Mouse (Mus musculus): ENCODE data around the gene Ppp1r13l. TPM values are rescaled to one million over a fixed set of nuclear protein-coding genes. Genes with fewer than 3 reads are reported as not detected.

The Ppp1r13l gene
- polyA plus RNA-seq, 1 experiment from 2014 or later = 3.0 TPM

GRCm38 (mm10) chr7:19341250-19341649, 18.3 kb upstream of the Ppp1r13l start:
- H3K4me2 ChIP-seq (ENCODE audit: low read length) = peak overlapping the region; percentile 86; the same call in 1 of the 2 replicates
- DNase-seq (ENCODE audit: low spot score) (no peak), ATAC-seq (replicated peaks; ENCODE audit: low FRiP score, low read depth) (no peak)
- H3K4me1 ChIP-seq (replicated peaks; ENCODE audit: insufficient read depth, low read length) = peaks cover 20% of the 10 kb centered on the region
- H3K36me3 ChIP-seq (ENCODE audit: insufficient read depth, low read length) = no peaks in the 10 kb centered on the region
- 0 out of 2 replicates have a peak, but pooled peaks cover 6% of the 10 kb centered on the region for H3K27me3 ChIP-seq (ENCODE audit: insufficient read depth, low read length)
- 21% methylated on average over 10 of the region's 10 CpGs for WGBS
- H3K4me3 ChIP-seq (replicated peaks; ENCODE audit: low read depth, low read length) = no peak overlapping the region
- no peak overlapping the region for H3K9ac ChIP-seq (ENCODE audit: low read depth, low read length)
- H3K27ac ChIP-seq = no peak overlapping the region
- TF ChIP-seq CTCF (IDR thresholded peaks at IDR 0.05; ENCODE audit: low read depth) = no peak
- H3K9me3 ChIP-seq (replicated peaks; ENCODE audit: low read length) = no peaks in the 10 kb centered on the region

- Histone ChIP-seq H3K27me3 (ENCODE audit: insufficient read depth, low read length) (0 out of 2 replicates have a peak, but pooled peaks cover 6% of the 10 kb centered on the region), H3K4me3 (replicated peaks; ENCODE audit: low read depth, low read length) (peak overlapping the region; percentile 40), H3K4me2 (ENCODE audit: low read length) (peak overlapping the region; percentile 86), H3K9me3 (replicated peaks; ENCODE audit: low read length) (no peaks in the 10 kb centered on the region), H3K4me1 (replicated peaks; ENCODE audit: insufficient read depth, low read length) (peaks cover 20% of the 10 kb centered on the region), H3K27ac (no peak overlapping the region), H3K9ac (ENCODE audit: low read depth, low read length) (peak overlapping the region; percentile 43; the same call in 1 of the 2 replicates), H3K36me3 (ENCODE audit: insufficient read depth, low read length) (no peaks in the 10 kb centered on the region)
- 1% methylated on average over 39 of the region's 41 CpGs for WGBS
- no peak for TF ChIP-seq CTCF (IDR thresholded peaks at IDR 0.05; ENCODE audit: low read depth)
- ATAC-seq (replicated peaks; ENCODE audit: low FRiP score, low read depth) = no peak
- DNase-seq (ENCODE audit: low spot score) = peak; percentile 37
These were observed 17.7 kb upstream of the Ppp1r13l start for GRCm38 (mm10) chr7:19341761-19342409.

GRCm38 (mm10) chr7:19342481-19343027, 17.0 kb upstream of the Ppp1r13l start:
- DNase-seq (ENCODE audit: low spot score) (peak; percentile 85), ATAC-seq (replicated peaks; ENCODE audit: low FRiP score, low read depth) (no peak)
- Histone ChIP-seq H3K4me3 (replicated peaks; ENCODE audit: low read depth, low read length) (peak overlapping the region; percentile 40), H3K4me2 (ENCODE audit: low read length) (peak overlapping the region; percentile 86), H3K36me3 (ENCODE audit: insufficient read depth, low read length) (no peaks in the 10 kb centered on the region), H3K27ac (no peak overlapping the region), H3K9me3 (replicated peaks; ENCODE audit: low read length) (no peaks in the 10 kb centered on the region), H3K27me3 (ENCODE audit: insufficient read depth, low read length) (0 out of 2 replicates have a peak, but pooled peaks cover 6% of the 10 kb centered on the region), H3K9ac (ENCODE audit: low read depth, low read length) (no peak overlapping the region; the same call in 1 of the 2 replicates), H3K4me1 (replicated peaks; ENCODE audit: insufficient read depth, low read length) (peaks cover 20% of the 10 kb centered on the region)
- WGBS = under 1% methylated on average over 27 of the region's 27 CpGs
- TF ChIP-seq CTCF (IDR thresholded peaks at IDR 0.05; ENCODE audit: low read depth) = peak; percentile 99

- peak overlapping the region; percentile 39 for H3K4me2 ChIP-seq (ENCODE audit: low read length)
- no peaks in the 10 kb centered on the region for H3K9me3 ChIP-seq (replicated peaks; ENCODE audit: low read length)
- H3K27ac ChIP-seq = no peak overlapping the region
- 0 out of 2 replicates have a peak, but pooled peaks cover 6% of the 10 kb centered on the region for H3K27me3 ChIP-seq (ENCODE audit: insufficient read depth, low read length)
- H3K9ac ChIP-seq (ENCODE audit: low read depth, low read length) = no peak overlapping the region
- H3K4me1 ChIP-seq (replicated peaks; ENCODE audit: insufficient read depth, low read length) = peaks cover 20% of the 10 kb centered on the region
- no peak for ATAC-seq (replicated peaks; ENCODE audit: low FRiP score, low read depth)
- H3K36me3 ChIP-seq (ENCODE audit: insufficient read depth, low read length) = peaks cover 7% of the 10 kb centered on the region; the same call in 1 of the 2 replicates
- TF ChIP-seq CTCF (IDR thresholded peaks at IDR 0.05; ENCODE audit: low read depth) = peak; percentile 93
- under 1% methylated on average over 11 of the region's 11 CpGs for WGBS
- peak; percentile 89 for DNase-seq (ENCODE audit: low spot score)
- no peak overlapping the region; the same call in 1 of the 2 replicates for H3K4me3 ChIP-seq (replicated peaks; ENCODE audit: low read depth, low read length)
These were observed 16.2 kb upstream of the Ppp1r13l start for GRCm38 (mm10) chr7:19343210-19343808.

GRCm38 (mm10) chr7:19344237-19344847, 15.2 kb upstream of the Ppp1r13l start, which contains the start of gene Ercc1:
TSS of gene Ercc1 (plus strand) at chr7:19344778.
- peak within 1 kb of the TSS; percentile 93 for H3K27ac ChIP-seq
- H3K4me3 ChIP-seq (replicated peaks; ENCODE audit: low read depth, low read length) = peak within 1 kb of the TSS; percentile 67
- peaks cover 20% of the 10 kb centered on the region for H3K4me1 ChIP-seq (replicated peaks; ENCODE audit: insufficient read depth, low read length)
- peak within 1 kb of the TSS; percentile 62 for H3K4me2 ChIP-seq (ENCODE audit: low read length)
- 0 out of 2 replicates have a peak, but pooled peaks cover 6% of the 10 kb centered on the region for H3K27me3 ChIP-seq (ENCODE audit: insufficient read depth, low read length)
- H3K9me3 ChIP-seq (replicated peaks; ENCODE audit: low read length) = no peaks in the 10 kb centered on the region
- WGBS = 23% methylated on average over 12 of the region's 12 CpGs
- DNase-seq (ENCODE audit: low spot score) (no peak), ATAC-seq (replicated peaks; ENCODE audit: low FRiP score, low read depth) (no peak)
- H3K36me3 ChIP-seq (ENCODE audit: insufficient read depth, low read length) = peaks cover 17% of the 10 kb centered on the region; the same call in 1 of the 2 replicates
- no peak for TF ChIP-seq CTCF (IDR thresholded peaks at IDR 0.05; ENCODE audit: low read depth)
- H3K9ac ChIP-seq (ENCODE audit: low read depth, low read length) = peak within 1 kb of the TSS; percentile 69

All from kidney, postnatal 0 days (tissue).